Mouse (Mus musculus) activated CD4-positive, CD25-positive, alpha-beta regulatory T cell, adult 9 weeks (primary cell): ENCODE data around the gene Rap2b. TPM values are rescaled to one million over a fixed set of nuclear protein-coding genes. Genes with fewer than 3 reads are reported as not detected.

Source experiments
- polyA plus RNA-seq: library from polyadenylated mRNA; unstranded; fragments of 100-300 nt; shearing (Covaris generic); gene quantifications from one replicate; pipeline ENCODE4 v1.2.1, GENCODE M21; 2017

Rap2b gene
- polyA plus RNA-seq, result 3.4 TPM

GRCm38 (mm10) chr3:61361338-61361737 is at the start of gene Rap2b:
Gene Rap2b, plus strand, starts transcription at chr3:61361638.

GRCm38 (mm10) chr3:61365779-61366373 is 4.4 kb downstream of the Rap2b start, which contains the start of gene B430305J03Rik:
Gene B430305J03Rik, minus strand, starts transcription at chr3:61365951.

Other genes starting within 250 kb of the Rap2b start
- not detected for gene B430305J03Rik, start 4.3 kb downstream of the Rap2b start, polyA plus RNA-seq